Mouse (Mus musculus): ENCODE measurements at regions not wholly inside any gene's neighbourhood (a gene's known extent, or its start where the extent isn't known, plus 50 kb on each side); places are given as distances from the start of the nearest gene placed in this dataset.

- no peaks in the 10 kb centered on the region for H3K36me3 ChIP-seq (ENCODE audit: control insufficient read depth, insufficient read depth)
- no peaks in the 10 kb centered on the region for H3K79me2 ChIP-seq (ENCODE audit: control insufficient read depth, insufficient read depth)
- no peak overlapping the region for H3K4me2 ChIP-seq (ENCODE audit: low read depth)
- H3K27me3 ChIP-seq (ENCODE audit: control insufficient read depth, insufficient read depth, insufficient read length), result no peaks in the 10 kb centered on the region
- H3ac ChIP-seq (ENCODE audit: control insufficient read depth, insufficient read length), result no peak overlapping the region
- TF ChIP-seq E2F4 (IDR thresholded peaks at IDR 0.05; ENCODE audit: insufficient read depth) (no peak), TCF12 (IDR thresholded peaks at IDR 0.05; ENCODE audit: insufficient read depth, poor library complexity, severe bottlenecking) (no peak), REST (IDR thresholded peaks at IDR 0.05; ENCODE audit: insufficient read depth, insufficient read length) (no peak), MYOG (IDR thresholded peaks at IDR 0.05; ENCODE audit: control insufficient read depth in 1 of 3, insufficient read depth in 1 of 3, insufficient read length in 2 of 3, low read depth in 2 of 3) (no peak), TCF3 (IDR thresholded peaks at IDR 0.05; ENCODE audit: insufficient read length, low read depth) (no peak), POLR2A (IDR thresholded peaks at IDR 0.05; ENCODE audit: insufficient read length, low read depth) (no peak)
- H3K4me3 ChIP-seq, result no peak overlapping the region
Observed at GRCm38 (mm10) chr13:103424011-103424410, 89.7 kb upstream of the Mast4 start.

- Histone ChIP-seq H3K36me3 (ENCODE audit: control insufficient read depth, insufficient read depth) (no peaks in the 10 kb centered on the region), H3K27me3 (ENCODE audit: control insufficient read depth, insufficient read depth, insufficient read length) (no peaks in the 10 kb centered on the region), H3K4me2 (ENCODE audit: low read depth) (no peak overlapping the region), H3K4me3 (no peak overlapping the region), H3K79me2 (ENCODE audit: control insufficient read depth, insufficient read depth) (no peaks in the 10 kb centered on the region), H3ac (ENCODE audit: control insufficient read depth, insufficient read length) (no peak overlapping the region)
- no peak for TF ChIP-seq E2F4 (IDR thresholded peaks at IDR 0.05; ENCODE audit: insufficient read depth)
- TF ChIP-seq POLR2A (IDR thresholded peaks at IDR 0.05; ENCODE audit: insufficient read length, low read depth), result no peak
- no peak for TF ChIP-seq SRF (IDR thresholded peaks at IDR 0.05; ENCODE audit: control insufficient read depth, insufficient read length, low read depth)
- TF ChIP-seq POLR2AphosphoS2 (IDR thresholded peaks at IDR 0.05; ENCODE audit: insufficient read length, low read depth), result no peak
- no peak for TF ChIP-seq MAX (IDR thresholded peaks at IDR 0.05; ENCODE audit: low read depth)
- no peak for TF ChIP-seq USF1 (IDR thresholded peaks at IDR 0.05; ENCODE audit: low read depth)
Observed at GRCm38 (mm10) chr13:103423417-103423816, 89.1 kb upstream of the Mast4 start.

- no peaks in the 10 kb centered on the region for H3K79me2 ChIP-seq (ENCODE audit: control insufficient read depth, insufficient read depth)
- H3ac ChIP-seq (ENCODE audit: control insufficient read depth, insufficient read length), result no peak overlapping the region
- H3K4me2 ChIP-seq (ENCODE audit: low read depth), result no peak overlapping the region
- TF ChIP-seq TCF3 (IDR thresholded peaks at IDR 0.05; ENCODE audit: insufficient read length, low read depth), result no peak
- TF ChIP-seq REST (IDR thresholded peaks at IDR 0.05; ENCODE audit: insufficient read depth, insufficient read length), result no peak
- TF ChIP-seq POLR2A (IDR thresholded peaks at IDR 0.05; ENCODE audit: insufficient read length, low read depth), result no peak
- no peak for TF ChIP-seq POLR2AphosphoS2 (IDR thresholded peaks at IDR 0.05; ENCODE audit: insufficient read length, low read depth)
- no peak for TF ChIP-seq TCF12 (IDR thresholded peaks at IDR 0.05; ENCODE audit: insufficient read depth, poor library complexity, severe bottlenecking)
- no peak for TF ChIP-seq CEBPB (IDR thresholded peaks at IDR 0.05; ENCODE audit: insufficient read depth, poor library complexity, severe bottlenecking)
- TF ChIP-seq E2F4 (IDR thresholded peaks at IDR 0.05; ENCODE audit: insufficient read depth), result no peak
- no peak for TF ChIP-seq SRF (IDR thresholded peaks at IDR 0.05; ENCODE audit: control insufficient read depth, insufficient read length, low read depth)
- no peak for TF ChIP-seq USF1 (IDR thresholded peaks at IDR 0.05; ENCODE audit: low read depth)
- TF ChIP-seq MAX (IDR thresholded peaks at IDR 0.05; ENCODE audit: low read depth), result no peak
- no peak for TF ChIP-seq MYOD1 (IDR thresholded peaks at IDR 0.05; ENCODE audit: control insufficient read depth in 1 of 3, insufficient read length in 2 of 3, low read depth in 2 of 3)
- TF ChIP-seq MYOG (IDR thresholded peaks at IDR 0.05; ENCODE audit: control insufficient read depth in 1 of 3, insufficient read depth in 1 of 3, insufficient read length in 2 of 3, low read depth in 2 of 3), result no peak
- H3K4me3 ChIP-seq, result no peak overlapping the region
- no peaks in the 10 kb centered on the region for H3K27me3 ChIP-seq (ENCODE audit: control insufficient read depth, insufficient read depth, insufficient read length)
- no peaks in the 10 kb centered on the region for H3K36me3 ChIP-seq (ENCODE audit: control insufficient read depth, insufficient read depth)
Observed at GRCm38 (mm10) chr13:103422997-103423396, 88.7 kb upstream of the Mast4 start.

- Histone ChIP-seq H3K4me3 (no peak overlapping the region), H3ac (ENCODE audit: control insufficient read depth, insufficient read length) (no peak overlapping the region), H3K79me2 (ENCODE audit: control insufficient read depth, insufficient read depth) (no peaks in the 10 kb centered on the region), H3K27me3 (ENCODE audit: control insufficient read depth, insufficient read depth, insufficient read length) (no peaks in the 10 kb centered on the region), H3K36me3 (ENCODE audit: control insufficient read depth, insufficient read depth) (no peaks in the 10 kb centered on the region), H3K4me2 (ENCODE audit: low read depth) (no peak overlapping the region)
- no peak for TF ChIP-seq MYOG (IDR thresholded peaks at IDR 0.05; ENCODE audit: control insufficient read depth in 1 of 3, insufficient read depth in 1 of 3, insufficient read length in 2 of 3, low read depth in 2 of 3)
- no peak for TF ChIP-seq POLR2AphosphoS2 (IDR thresholded peaks at IDR 0.05; ENCODE audit: insufficient read length, low read depth)
- TF ChIP-seq TCF3 (IDR thresholded peaks at IDR 0.05; ENCODE audit: insufficient read length, low read depth), result no peak
- TF ChIP-seq MYOD1 (IDR thresholded peaks at IDR 0.05; ENCODE audit: control insufficient read depth in 1 of 3, insufficient read length in 2 of 3, low read depth in 2 of 3), result no peak
- TF ChIP-seq REST (IDR thresholded peaks at IDR 0.05; ENCODE audit: insufficient read depth, insufficient read length), result no peak
- no peak for TF ChIP-seq E2F4 (IDR thresholded peaks at IDR 0.05; ENCODE audit: insufficient read depth)
- no peak for TF ChIP-seq TCF12 (IDR thresholded peaks at IDR 0.05; ENCODE audit: insufficient read depth, poor library complexity, severe bottlenecking)
- no peak for TF ChIP-seq POLR2A (IDR thresholded peaks at IDR 0.05; ENCODE audit: insufficient read length, low read depth)
- TF ChIP-seq MAX (IDR thresholded peaks at IDR 0.05; ENCODE audit: low read depth), result no peak
- TF ChIP-seq SRF (IDR thresholded peaks at IDR 0.05; ENCODE audit: control insufficient read depth, insufficient read length, low read depth), result no peak
- TF ChIP-seq USF1 (IDR thresholded peaks at IDR 0.05; ENCODE audit: low read depth), result no peak
- TF ChIP-seq CEBPB (IDR thresholded peaks at IDR 0.05; ENCODE audit: insufficient read depth, poor library complexity, severe bottlenecking), result no peak
Observed at GRCm38 (mm10) chr13:103419146-103419545, 84.8 kb upstream of the Mast4 start.

- Histone ChIP-seq H3K4me3 (no peak overlapping the region), H3ac (ENCODE audit: control insufficient read depth, insufficient read length) (no peak overlapping the region), H3K36me3 (ENCODE audit: control insufficient read depth, insufficient read depth) (no peaks in the 10 kb centered on the region), H3K79me2 (ENCODE audit: control insufficient read depth, insufficient read depth) (no peaks in the 10 kb centered on the region), H3K27me3 (ENCODE audit: control insufficient read depth, insufficient read depth, insufficient read length) (no peaks in the 10 kb centered on the region), H3K4me2 (ENCODE audit: low read depth) (no peak overlapping the region)
- no peak for TF ChIP-seq CEBPB (IDR thresholded peaks at IDR 0.05; ENCODE audit: insufficient read depth, poor library complexity, severe bottlenecking)
- no peak for TF ChIP-seq USF1 (IDR thresholded peaks at IDR 0.05; ENCODE audit: low read depth)
- no peak for TF ChIP-seq TCF12 (IDR thresholded peaks at IDR 0.05; ENCODE audit: insufficient read depth, poor library complexity, severe bottlenecking)
- TF ChIP-seq REST (IDR thresholded peaks at IDR 0.05; ENCODE audit: insufficient read depth, insufficient read length), result no peak
- no peak for TF ChIP-seq E2F4 (IDR thresholded peaks at IDR 0.05; ENCODE audit: insufficient read depth)
- no peak for TF ChIP-seq SRF (IDR thresholded peaks at IDR 0.05; ENCODE audit: control insufficient read depth, insufficient read length, low read depth)
- no peak for TF ChIP-seq POLR2A (IDR thresholded peaks at IDR 0.05; ENCODE audit: insufficient read length, low read depth)
- TF ChIP-seq TCF3 (IDR thresholded peaks at IDR 0.05; ENCODE audit: insufficient read length, low read depth), result no peak
- TF ChIP-seq MYOD1 (IDR thresholded peaks at IDR 0.05; ENCODE audit: control insufficient read depth in 1 of 3, insufficient read length in 2 of 3, low read depth in 2 of 3), result no peak
- no peak for TF ChIP-seq MAX (IDR thresholded peaks at IDR 0.05; ENCODE audit: low read depth)
- TF ChIP-seq POLR2AphosphoS2 (IDR thresholded peaks at IDR 0.05; ENCODE audit: insufficient read length, low read depth), result no peak
Observed at GRCm38 (mm10) chr13:103417256-103417655, 83.0 kb upstream of the Mast4 start.

All from myocyte (in vitro differentiated cells).